Mouse (Mus musculus) mesoderm, embryonic 11.5 days (tissue): Measurements from ENCODE around the gene Focad.
A peak's percentile ranks its signal among the peaks of the same experiment; 100 is the strongest.

ENCODE experiments used
- DNase-seq: peaks from one replicate; pipeline ENCODE4 v3.0.0-alpha.2; 2012; ENCODE audit warnings: low read depth, low spot score

Gene Focad

GRCm38 (mm10) chr4:88094062-88094767 lies at the start of gene Focad:
Gene Focad (plus strand): TSS chr4:88094629.
- peak; percentile 98 for DNase-seq

- no peak for DNase-seq
Measured at GRCm38 (mm10) chr4:88045151-88045550, 49.3 kb upstream of the Focad start.

- DNase-seq = no peak
Measured at GRCm38 (mm10) chr4:88046280-88046679, 48.1 kb upstream of the Focad start.

GRCm38 (mm10) chr4:88075388-88075787 lies 19.0 kb upstream of the Focad start:
- no peak for DNase-seq

GRCm38 (mm10) chr4:88078983-88079382 lies 15.4 kb upstream of the Focad start:
- DNase-seq = no peak

- DNase-seq = no peak
Measured at GRCm38 (mm10) chr4:88081417-88081816, 13.0 kb upstream of the Focad start.

- no peak for DNase-seq
Measured at GRCm38 (mm10) chr4:88081885-88082284, 12.5 kb upstream of the Focad start.

- no peak for DNase-seq
Measured at GRCm38 (mm10) chr4:88082381-88082780, 12.0 kb upstream of the Focad start.

- no peak for DNase-seq
Measured at GRCm38 (mm10) chr4:88083781-88084180, 10.6 kb upstream of the Focad start.

GRCm38 (mm10) chr4:88090316-88090715 lies 4.1 kb upstream of the Focad start:
- no peak for DNase-seq

GRCm38 (mm10) chr4:88094768-88095420 lies 465 bp downstream of the Focad start:
- peak; percentile 30 for DNase-seq

- DNase-seq = no peak
Measured at GRCm38 (mm10) chr4:88095693-88096092, 1.3 kb downstream of the Focad start.

- DNase-seq = no peak
Measured at GRCm38 (mm10) chr4:88108585-88108984, 14.2 kb downstream of the Focad start.

- no peak for DNase-seq
Measured at GRCm38 (mm10) chr4:88117331-88117730, 22.9 kb downstream of the Focad start.

- no peak for DNase-seq
Measured at GRCm38 (mm10) chr4:88117942-88118341, 23.5 kb downstream of the Focad start.

GRCm38 (mm10) chr4:88118750-88119395 lies 24.4 kb downstream of the Focad start:
- no peak for DNase-seq

- DNase-seq = no peak
Measured at GRCm38 (mm10) chr4:88120091-88120490, 25.7 kb downstream of the Focad start.

GRCm38 (mm10) chr4:88122472-88122871 lies 28.0 kb downstream of the Focad start:
- no peak for DNase-seq

GRCm38 (mm10) chr4:88135936-88136335 lies 41.5 kb downstream of the Focad start:
- peak; percentile 10 for DNase-seq

- DNase-seq = no peak
Measured at GRCm38 (mm10) chr4:88136528-88136927, 42.1 kb downstream of the Focad start.

GRCm38 (mm10) chr4:88138366-88138917 lies 44.0 kb downstream of the Focad start:
- DNase-seq = no peak

- DNase-seq = no peak
Measured at GRCm38 (mm10) chr4:88149462-88149861, 55.0 kb downstream of the Focad start.
